Mouse (Mus musculus): ENCODE measurements around the gene Bpnt1. TPM values are rescaled to one million over a fixed set of nuclear protein-coding genes. Genes with fewer than 3 reads are reported as not detected.

Gene Bpnt1
- polyA plus RNA-seq, 1 experiment, result 20.0 TPM

DNA sequence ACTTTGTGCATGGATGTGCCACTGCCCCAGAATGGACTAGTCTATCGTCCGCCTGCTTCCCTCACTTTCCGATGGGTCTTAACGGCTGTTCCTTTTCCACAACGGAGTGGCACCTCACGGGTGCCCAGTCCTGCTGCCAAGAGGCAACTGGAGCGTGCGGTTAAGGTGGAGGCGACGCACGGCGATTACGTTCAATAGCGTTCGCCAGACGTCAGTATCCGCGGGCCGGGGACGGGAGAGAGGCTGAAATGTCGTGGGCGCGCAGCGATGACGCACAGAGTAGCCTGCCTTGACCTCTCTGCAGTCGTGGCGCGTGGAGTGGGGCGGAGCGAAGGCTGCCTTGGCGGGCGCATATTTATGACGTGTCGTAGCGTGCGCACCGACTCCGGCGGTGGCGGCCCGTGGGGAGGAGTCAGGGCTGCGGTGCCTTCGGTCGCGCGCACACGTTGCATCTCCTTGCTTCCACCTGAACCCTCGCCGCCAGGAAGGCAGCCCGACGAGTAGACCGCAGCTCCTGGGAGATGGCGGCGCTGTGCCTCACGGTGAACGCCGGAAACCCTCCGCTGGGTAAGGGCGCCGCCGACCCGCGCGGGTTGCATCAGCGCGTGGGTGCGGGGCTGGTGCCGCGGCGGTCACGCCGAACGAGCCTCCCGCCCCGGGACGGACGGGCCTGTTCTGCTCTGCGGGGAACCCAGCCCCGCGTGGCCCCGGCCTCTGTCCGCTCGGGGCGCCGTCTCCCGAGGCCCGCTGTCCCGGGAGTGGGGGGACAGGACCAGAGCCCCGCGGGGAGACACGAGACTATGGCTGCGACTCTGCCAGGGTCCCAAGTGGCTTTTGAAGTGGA, 30.9 kb downstream of the Bpnt1 start, which contains the start of gene Eprs:
Gene Eprs (plus strand): TSS at position 368 of the 844 bp plus-strand sequence.
- H3K79me2 ChIP-seq (ENCODE audit: control insufficient read depth, insufficient read depth), result peaks cover 48% of the 10 kb centered on the region
- peak within 1 kb of the TSS; percentile 71 for H3K4me3 ChIP-seq
- TF ChIP-seq TCF12 (IDR thresholded peaks at IDR 0.05; ENCODE audit: insufficient read depth, poor library complexity, severe bottlenecking) (no peak), SRF (IDR thresholded peaks at IDR 0.05; ENCODE audit: control insufficient read depth, insufficient read length, low read depth) (peak; percentile 78), MYOD1 (IDR thresholded peaks at IDR 0.05; ENCODE audit: control insufficient read depth in 1 of 3, insufficient read length in 2 of 3, low read depth in 2 of 3) (peak in 1 of 3 experiments; percentile 13), POLR2A (IDR thresholded peaks at IDR 0.05; ENCODE audit: insufficient read length, low read depth) (peak; percentile 95), CEBPB (IDR thresholded peaks at IDR 0.05; ENCODE audit: insufficient read depth, poor library complexity, severe bottlenecking) (0 out of 2 replicates have a peak, but pooled peaks have one; percentile 14), MYOG (IDR thresholded peaks at IDR 0.05; ENCODE audit: control insufficient read depth in 1 of 3, insufficient read depth in 1 of 3, insufficient read length in 2 of 3, low read depth in 2 of 3) (no peak), TCF3 (IDR thresholded peaks at IDR 0.05; ENCODE audit: insufficient read length, low read depth) (no peak), REST (IDR thresholded peaks at IDR 0.05; ENCODE audit: insufficient read depth, insufficient read length) (no peak), E2F4 (IDR thresholded peaks at IDR 0.05; ENCODE audit: insufficient read depth) (no peak), MAX (IDR thresholded peaks at IDR 0.05; ENCODE audit: low read depth) (no peak), POLR2AphosphoS2 (IDR thresholded peaks at IDR 0.05; ENCODE audit: insufficient read length, low read depth) (peak; percentile 96), USF1 (IDR thresholded peaks at IDR 0.05; ENCODE audit: low read depth) (no peak)
- H3ac ChIP-seq (ENCODE audit: control insufficient read depth, insufficient read length), result peak within 1 kb of the TSS; percentile 76
- peak within 1 kb of the TSS; percentile 92 for H3K4me2 ChIP-seq (ENCODE audit: low read depth)
- H3K27me3 ChIP-seq (ENCODE audit: control insufficient read depth, insufficient read depth, insufficient read length), result no peaks in the 10 kb centered on the region
- H3K36me3 ChIP-seq (ENCODE audit: control insufficient read depth, insufficient read depth), result peaks cover 6% of the 10 kb centered on the region

DNA sequence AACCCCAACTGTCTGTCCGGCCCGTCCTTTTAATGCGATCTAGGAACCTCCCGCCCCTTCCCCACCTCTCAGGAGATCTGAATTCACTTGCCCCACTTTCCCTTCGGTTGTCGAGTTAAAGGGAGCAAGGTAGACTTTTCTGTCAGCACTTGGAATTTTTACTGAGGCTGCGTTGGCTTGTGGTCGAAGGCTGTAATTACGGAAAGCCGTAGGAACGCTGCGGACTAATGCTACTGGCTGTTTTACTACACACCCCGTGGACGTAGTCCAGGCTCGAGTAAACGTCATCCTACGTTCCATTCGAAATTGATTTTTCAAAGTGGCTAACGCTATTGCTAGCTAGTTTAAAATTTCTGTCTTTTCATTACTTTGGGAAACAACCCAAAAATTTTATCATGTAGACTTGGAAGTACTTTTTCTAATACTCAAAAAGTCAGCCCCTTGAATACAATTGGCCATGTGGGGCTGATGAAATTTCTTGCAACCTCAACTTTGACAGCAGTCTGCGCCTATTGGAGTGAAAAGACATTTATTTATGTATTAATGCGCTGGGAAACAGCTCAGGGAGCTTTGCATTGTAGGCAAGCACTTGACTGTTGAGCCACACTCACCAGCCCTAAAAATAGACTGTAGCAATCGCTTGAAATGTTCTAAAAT, 31.7 kb downstream of the Bpnt1 start:
- H3ac ChIP-seq (ENCODE audit: control insufficient read depth, insufficient read length), result peak overlapping the region; percentile 76
- H3K4me2 ChIP-seq (ENCODE audit: low read depth), result peak overlapping the region; percentile 92
- peaks cover 6% of the 10 kb centered on the region for H3K36me3 ChIP-seq (ENCODE audit: control insufficient read depth, insufficient read depth)
- H3K79me2 ChIP-seq (ENCODE audit: control insufficient read depth, insufficient read depth), result peaks cover 55% of the 10 kb centered on the region
- TF ChIP-seq E2F4 (IDR thresholded peaks at IDR 0.05; ENCODE audit: insufficient read depth) (no peak), REST (IDR thresholded peaks at IDR 0.05; ENCODE audit: insufficient read depth, insufficient read length) (no peak), TCF12 (IDR thresholded peaks at IDR 0.05; ENCODE audit: insufficient read depth, poor library complexity, severe bottlenecking) (no peak), POLR2A (IDR thresholded peaks at IDR 0.05; ENCODE audit: insufficient read length, low read depth) (peak; percentile 35), CEBPB (IDR thresholded peaks at IDR 0.05; ENCODE audit: insufficient read depth, poor library complexity, severe bottlenecking) (peak; percentile 99), MAX (IDR thresholded peaks at IDR 0.05; ENCODE audit: low read depth) (peak; percentile 95), POLR2AphosphoS2 (IDR thresholded peaks at IDR 0.05; ENCODE audit: insufficient read length, low read depth) (peak; percentile 71), USF1 (IDR thresholded peaks at IDR 0.05; ENCODE audit: low read depth) (no peak), MYOG (IDR thresholded peaks at IDR 0.05; ENCODE audit: control insufficient read depth in 1 of 3, insufficient read depth in 1 of 3, insufficient read length in 2 of 3, low read depth in 2 of 3) (no peak), TCF3 (IDR thresholded peaks at IDR 0.05; ENCODE audit: insufficient read length, low read depth) (no peak), SRF (IDR thresholded peaks at IDR 0.05; ENCODE audit: control insufficient read depth, insufficient read length, low read depth) (no peak)
- H3K27me3 ChIP-seq (ENCODE audit: control insufficient read depth, insufficient read depth, insufficient read length), result no peaks in the 10 kb centered on the region
- H3K4me3 ChIP-seq, result peak overlapping the region; percentile 71

GRCm38 (mm10) chr1:185364183-185364540, 32.2 kb downstream of the Bpnt1 start:
- H3K79me2 ChIP-seq (ENCODE audit: control insufficient read depth, insufficient read depth), result peaks cover 58% of the 10 kb centered on the region
- H3ac ChIP-seq (ENCODE audit: control insufficient read depth, insufficient read length), result no peak overlapping the region
- H3K4me3 ChIP-seq, result peak overlapping the region; percentile 71
- H3K36me3 ChIP-seq (ENCODE audit: control insufficient read depth, insufficient read depth), result peaks cover 6% of the 10 kb centered on the region
- no peaks in the 10 kb centered on the region for H3K27me3 ChIP-seq (ENCODE audit: control insufficient read depth, insufficient read depth, insufficient read length)
- peak overlapping the region; percentile 92 for H3K4me2 ChIP-seq (ENCODE audit: low read depth)
- TF ChIP-seq MYOD1 (IDR thresholded peaks at IDR 0.05; ENCODE audit: control insufficient read depth in 1 of 3, insufficient read length in 2 of 3, low read depth in 2 of 3) (no peak), USF1 (IDR thresholded peaks at IDR 0.05; ENCODE audit: low read depth) (no peak), SRF (IDR thresholded peaks at IDR 0.05; ENCODE audit: control insufficient read depth, insufficient read length, low read depth) (no peak), POLR2AphosphoS2 (IDR thresholded peaks at IDR 0.05; ENCODE audit: insufficient read length, low read depth) (no peak), POLR2A (IDR thresholded peaks at IDR 0.05; ENCODE audit: insufficient read length, low read depth) (no peak), TCF12 (IDR thresholded peaks at IDR 0.05; ENCODE audit: insufficient read depth, poor library complexity, severe bottlenecking) (no peak), REST (IDR thresholded peaks at IDR 0.05; ENCODE audit: insufficient read depth, insufficient read length) (no peak), MYOG (IDR thresholded peaks at IDR 0.05; ENCODE audit: control insufficient read depth in 1 of 3, insufficient read depth in 1 of 3, insufficient read length in 2 of 3, low read depth in 2 of 3) (no peak), TCF3 (IDR thresholded peaks at IDR 0.05; ENCODE audit: insufficient read length, low read depth) (no peak)

DNA sequence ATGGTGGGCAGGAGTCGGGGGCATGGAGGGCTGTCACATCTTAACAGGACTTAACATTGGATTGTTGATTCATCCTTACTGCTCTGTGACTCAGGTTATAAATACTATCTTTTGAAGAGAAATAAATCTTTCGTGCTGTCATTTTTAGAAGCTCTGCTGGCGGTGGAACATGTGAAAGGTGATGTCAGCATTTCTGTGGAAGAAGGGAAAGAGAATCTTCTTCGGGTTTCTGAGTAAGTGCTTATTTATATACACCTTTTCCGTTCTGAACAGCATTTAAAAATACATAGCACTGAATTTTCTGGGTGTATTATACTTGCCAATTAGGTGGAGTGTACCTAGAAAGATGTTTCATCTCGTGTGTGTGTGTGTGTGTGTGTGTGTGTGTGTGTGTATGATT, 35.4 kb downstream of the Bpnt1 start:
- Histone ChIP-seq H3K4me3 (no peak overlapping the region), H3ac (ENCODE audit: control insufficient read depth, insufficient read length) (no peak overlapping the region), H3K27me3 (ENCODE audit: control insufficient read depth, insufficient read depth, insufficient read length) (no peaks in the 10 kb centered on the region), H3K4me2 (ENCODE audit: low read depth) (peak overlapping the region; percentile 92), H3K36me3 (ENCODE audit: control insufficient read depth, insufficient read depth) (peaks cover 28% of the 10 kb centered on the region), H3K79me2 (ENCODE audit: control insufficient read depth, insufficient read depth) (peaks cover 82% of the 10 kb centered on the region)
- TF ChIP-seq REST (IDR thresholded peaks at IDR 0.05; ENCODE audit: insufficient read depth, insufficient read length) (no peak), POLR2A (IDR thresholded peaks at IDR 0.05; ENCODE audit: insufficient read length, low read depth) (no peak), MYOD1 (IDR thresholded peaks at IDR 0.05; ENCODE audit: control insufficient read depth in 1 of 3, insufficient read length in 2 of 3, low read depth in 2 of 3) (no peak), TCF12 (IDR thresholded peaks at IDR 0.05; ENCODE audit: insufficient read depth, poor library complexity, severe bottlenecking) (no peak), CEBPB (IDR thresholded peaks at IDR 0.05; ENCODE audit: insufficient read depth, poor library complexity, severe bottlenecking) (no peak), USF1 (IDR thresholded peaks at IDR 0.05; ENCODE audit: low read depth) (no peak), MAX (IDR thresholded peaks at IDR 0.05; ENCODE audit: low read depth) (no peak), POLR2AphosphoS2 (IDR thresholded peaks at IDR 0.05; ENCODE audit: insufficient read length, low read depth) (no peak), TCF3 (IDR thresholded peaks at IDR 0.05; ENCODE audit: insufficient read length, low read depth) (no peak), SRF (IDR thresholded peaks at IDR 0.05; ENCODE audit: control insufficient read depth, insufficient read length, low read depth) (no peak), MYOG (IDR thresholded peaks at IDR 0.05; ENCODE audit: control insufficient read depth in 1 of 3, insufficient read depth in 1 of 3, insufficient read length in 2 of 3, low read depth in 2 of 3) (no peak), E2F4 (IDR thresholded peaks at IDR 0.05; ENCODE audit: insufficient read depth) (no peak)
